Mouse (Mus musculus) brown adipose tissue, adult 24 weeks (tissue): ENCODE results near the gene Pnpla2. TPM values are rescaled to one million over a fixed set of nuclear protein-coding genes. Genes with fewer than 3 reads are reported as not detected.
"Not testable (repeated sequence)": the region's sequence is repeated elsewhere in the genome, so short reads cannot be mapped to it uniquely, and the experiment has no call there.

Experiments used
- H3K27ac ChIP-seq: fragments of 200-500 bp; replicated peaks from 2 replicates; pipeline ENCODE4 v1.5.1; 2012; ENCODE audit warnings: low read depth, mild to moderate bottlenecking, low read length
- H3K4me1 ChIP-seq: fragments of 200-500 bp; 2 replicates; pipeline ENCODE4 v1.6.1; 2012; ENCODE audit warnings: low read length, mixed read lengths; ENCODE audit not compliant: control insufficient read depth, insufficient read depth, insufficient read length
- H3K4me3 ChIP-seq: fragments of 200-500 bp; 2 replicates; pipeline ENCODE4 v1.5.1; 2012; ENCODE audit warnings: low read depth, mild to moderate bottlenecking, low read length, moderate library complexity; ENCODE audit not compliant: insufficient read depth
- polyA plus RNA-seq: library from polyadenylated mRNA; stranded (reverse); fragments of >200 nt; gene quantifications from 2 replicates; pipeline ENCODE4 v1.2.4, GENCODE M21; 2012; ENCODE audit not compliant: missing spikeins, insufficient read depth, insufficient read length

Pnpla2 gene
- 2,152 and 2,404 TPM in 2 replicates for polyA plus RNA-seq

- Histone ChIP-seq H3K27ac (peak within 1 kb of the TSS; percentile 97), H3K4me1 (peaks cover 23% of the 10 kb centered on the region), H3K4me3 (peak within 1 kb of the TSS; percentile 91)
Measured at GRCm38 (mm10) chr7:141454967-141455551, at the start of gene Pnpla2. Pnpla2 (plus strand) TSS chr7:141455198.

DNA sequence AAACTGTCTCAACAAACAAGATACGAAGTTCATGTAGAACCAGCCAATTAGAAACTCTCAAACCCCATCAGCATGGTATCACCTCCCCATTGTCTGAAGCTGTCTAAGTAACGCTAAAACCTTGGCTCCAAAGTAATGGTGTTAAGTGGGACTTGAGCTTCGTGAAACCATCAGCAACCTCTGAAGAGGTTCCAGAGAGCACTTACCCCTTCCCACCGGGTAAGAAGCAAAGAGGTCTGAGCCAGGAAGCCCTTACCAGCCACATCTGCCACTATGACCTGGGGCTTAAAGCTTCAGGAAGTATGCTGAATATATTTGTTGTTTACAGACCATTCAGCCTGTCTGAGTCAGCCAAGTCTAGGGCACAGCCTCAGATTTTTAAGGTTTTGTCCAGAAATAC lies 49.5 kb upstream of the Pnpla2 start:
- Histone ChIP-seq H3K4me3 (no peak overlapping the region), H3K27ac (no peak overlapping the region), H3K4me1 (no peaks in the 10 kb centered on the region)

GRCm38 (mm10) chr7:141407670-141408069 lies 47.3 kb upstream of the Pnpla2 start:
- not testable (repeated sequence) for H3K4me3 ChIP-seq, H3K27ac ChIP-seq, H3K4me1 ChIP-seq

- H3K27ac ChIP-seq, result no peak overlapping the region
- no peaks in the 10 kb centered on the region for H3K4me1 ChIP-seq
- H3K4me3 ChIP-seq, result no peak overlapping the region
Measured at GRCm38 (mm10) chr7:141408833-141409232, 46.2 kb upstream of the Pnpla2 start.

GRCm38 (mm10) chr7:141410631-141411030 lies 44.4 kb upstream of the Pnpla2 start:
- no peaks in the 10 kb centered on the region for H3K4me1 ChIP-seq

DNA sequence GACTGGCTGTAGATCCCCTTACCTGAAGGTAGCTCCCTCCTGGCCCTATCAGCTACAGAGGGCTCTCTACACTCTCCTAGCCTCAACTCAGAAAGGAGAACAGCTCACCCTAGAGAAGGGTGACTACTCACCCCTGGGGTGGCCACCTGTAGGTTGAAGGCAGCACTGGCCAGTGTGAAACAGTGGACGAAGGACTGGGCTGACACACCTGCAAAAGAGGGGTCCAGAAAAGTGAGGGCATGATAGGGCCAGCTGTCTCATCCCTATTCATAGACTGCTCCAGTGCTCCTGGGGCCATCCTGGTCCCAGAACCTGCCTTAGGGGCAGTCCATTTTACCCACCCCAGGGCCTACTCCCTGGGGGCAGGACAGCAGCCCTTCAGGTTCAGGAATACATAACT lies 43.3 kb upstream of the Pnpla2 start:
- Histone ChIP-seq H3K4me1 (no peaks in the 10 kb centered on the region), H3K27ac (no peak overlapping the region), H3K4me3 (no peak overlapping the region)

More at GRCm38 (mm10) chr7:141410631-141411030, 44.4 kb upstream of the Pnpla2 start:
- no peak overlapping the region for H3K27ac ChIP-seq
- H3K4me3 ChIP-seq, result no peak overlapping the region

GRCm38 (mm10) chr7:141413331-141413730 lies 41.7 kb upstream of the Pnpla2 start:
- Histone ChIP-seq H3K27ac (peak overlapping the region; percentile 60), H3K4me1 (no peaks in the 10 kb centered on the region), H3K4me3 (peak overlapping the region; percentile 82)

- H3K27ac ChIP-seq, result peak within 1 kb of the TSS; percentile 83
- H3K4me3 ChIP-seq, result peak within 1 kb of the TSS; percentile 82
- no peaks in the 10 kb centered on the region for H3K4me1 ChIP-seq
Measured at GRCm38 (mm10) chr7:141413809-141414584, 41.0 kb upstream of the Pnpla2 start, which contains the start of gene Gatd1. Gatd1 (minus strand) TSS chr7:141414136.

DNA sequence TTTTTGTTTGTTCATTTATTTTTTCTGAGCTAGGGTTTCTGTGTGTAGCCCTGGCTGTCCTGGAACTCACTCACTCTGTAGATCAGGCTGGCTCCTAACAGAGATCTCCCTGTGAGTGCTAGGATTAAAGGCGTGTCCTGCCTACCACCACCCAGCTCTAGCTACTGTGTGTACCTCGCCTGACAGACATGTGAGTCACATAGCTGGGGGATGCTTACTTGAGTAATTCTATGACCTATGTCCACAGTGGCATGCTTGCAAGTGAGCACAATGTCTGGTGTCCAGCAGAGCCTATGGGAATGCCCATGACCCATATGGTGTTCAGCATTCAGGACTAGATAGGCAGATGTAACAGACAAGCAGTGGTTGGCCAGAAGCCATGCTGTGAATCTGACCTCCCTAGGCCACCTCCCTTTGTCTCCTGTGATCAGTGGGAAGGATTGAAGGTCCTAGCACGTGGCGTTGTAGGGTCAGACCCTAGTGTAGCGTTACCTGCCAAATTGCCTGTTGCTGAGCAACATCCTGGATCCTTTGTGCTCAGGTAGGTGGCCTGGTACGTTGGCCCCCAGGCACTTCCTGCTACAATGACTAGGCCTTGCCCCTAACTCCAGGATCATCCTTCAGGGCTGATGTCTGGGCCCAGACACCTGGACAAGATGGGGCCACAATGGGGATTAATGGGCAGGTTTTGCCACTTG lies 38.7 kb upstream of the Pnpla2 start:
- no peak overlapping the region for H3K4me3 ChIP-seq
- no peak overlapping the region for H3K27ac ChIP-seq
- H3K4me1 ChIP-seq, result no peaks in the 10 kb centered on the region

- no peaks in the 10 kb centered on the region for H3K4me1 ChIP-seq
- H3K4me3 ChIP-seq, result no peak overlapping the region
- H3K27ac ChIP-seq, result no peak overlapping the region
Measured at GRCm38 (mm10) chr7:141417731-141418681, 37.0 kb upstream of the Pnpla2 start.

GRCm38 (mm10) chr7:141418970-141419369 lies 36.0 kb upstream of the Pnpla2 start:
- H3K4me1 ChIP-seq, result no peaks in the 10 kb centered on the region
- H3K27ac ChIP-seq, result no peak overlapping the region
- no peak overlapping the region for H3K4me3 ChIP-seq

- Histone ChIP-seq H3K4me1 (no peaks in the 10 kb centered on the region), H3K4me3 (no peak overlapping the region), H3K27ac (no peak overlapping the region)
Measured at GRCm38 (mm10) chr7:141420030-141420702, 34.8 kb upstream of the Pnpla2 start.

GRCm38 (mm10) chr7:141423811-141424210 lies 31.2 kb upstream of the Pnpla2 start:
- Histone ChIP-seq H3K4me1 (0 out of 2 replicates have a peak, but pooled peaks cover 1% of the 10 kb centered on the region), H3K27ac (no peak overlapping the region)

More at GRCm38 (mm10) chr7:141423811-141424210, 31.2 kb upstream of the Pnpla2 start:
- no peak overlapping the region for H3K4me3 ChIP-seq
